Mouse (Mus musculus) ES-Bruce4 (cell line): ENCODE measurements around the gene Ceacam20. TPM values are rescaled to one million over a fixed set of nuclear protein-coding genes. Genes with fewer than 3 reads are reported as not detected.

Experiments used
- H3K27ac ChIP-seq: 2 replicates; pipeline ENCODE4 v1.5.1; 2012; ENCODE audit warnings: low read length, inconsistent platforms; ENCODE audit not compliant: insufficient read depth
- H3K27me3 ChIP-seq: 2 replicates; pipeline ENCODE4 v1.6.1; 2012; ENCODE audit warnings: mild to moderate bottlenecking, low read length, inconsistent platforms; ENCODE audit not compliant: control insufficient read depth, poor library complexity, insufficient read depth, severe bottlenecking
- H3K36me3 ChIP-seq: 2 replicates; pipeline ENCODE4 v1.6.1; 2012; ENCODE audit warnings: inconsistent platforms, mild to moderate bottlenecking, low read length, moderate library complexity; ENCODE audit not compliant: control insufficient read depth, poor library complexity, insufficient read depth, severe bottlenecking
- H3K4me1 ChIP-seq: one replicate; pipeline ENCODE4 v1.8.1; 2011; ENCODE audit warnings: low read length; ENCODE audit not compliant: control insufficient read depth, insufficient read depth
- H3K4me3 ChIP-seq: 2 replicates; pipeline ENCODE4 v1.5.1; 2011; ENCODE audit warnings: low read depth, mild to moderate bottlenecking, low read length
- H3K9ac ChIP-seq: 2 replicates; pipeline ENCODE4 v1.6.1; 2012; ENCODE audit warnings: low read depth, mild to moderate bottlenecking, inconsistent platforms; ENCODE audit not compliant: poor library complexity, severe bottlenecking
- H3K9me3 ChIP-seq: replicated peaks from 2 replicates; pipeline ENCODE4 v1.6.1; 2012; ENCODE audit warnings: mild to moderate bottlenecking, low read length, inconsistent platforms; ENCODE audit not compliant: control insufficient read depth, poor library complexity, insufficient read depth, severe bottlenecking
- CTCF ChIP-seq: IDR thresholded peaks from one replicate; pipeline ENCODE4 v1.8.1; 2011; ENCODE audit warnings: low read depth, low read length
- EP300 ChIP-seq: IDR thresholded peaks from 2 replicates; pipeline ENCODE4 v1.6.1; 2011; ENCODE audit warnings: low read depth, low read length; ENCODE audit not compliant: insufficient read depth
- POLR2A ChIP-seq: IDR thresholded peaks from one replicate; pipeline ENCODE4 v1.8.1; 2011; ENCODE audit warnings: low read length; ENCODE audit not compliant: insufficient read depth
- polyA plus RNA-seq: library from polyadenylated mRNA; stranded (reverse); fragments of >200 nt; gene quantifications from 2 replicates; pipeline ENCODE4 v1.2.4, GENCODE M21; 2011; ENCODE audit warnings: low read depth; ENCODE audit not compliant: missing spikeins, insufficient read depth, insufficient read length

The Ceacam20 gene
- polyA plus RNA-seq, 1 experiment = 0.21 TPM

DNA sequence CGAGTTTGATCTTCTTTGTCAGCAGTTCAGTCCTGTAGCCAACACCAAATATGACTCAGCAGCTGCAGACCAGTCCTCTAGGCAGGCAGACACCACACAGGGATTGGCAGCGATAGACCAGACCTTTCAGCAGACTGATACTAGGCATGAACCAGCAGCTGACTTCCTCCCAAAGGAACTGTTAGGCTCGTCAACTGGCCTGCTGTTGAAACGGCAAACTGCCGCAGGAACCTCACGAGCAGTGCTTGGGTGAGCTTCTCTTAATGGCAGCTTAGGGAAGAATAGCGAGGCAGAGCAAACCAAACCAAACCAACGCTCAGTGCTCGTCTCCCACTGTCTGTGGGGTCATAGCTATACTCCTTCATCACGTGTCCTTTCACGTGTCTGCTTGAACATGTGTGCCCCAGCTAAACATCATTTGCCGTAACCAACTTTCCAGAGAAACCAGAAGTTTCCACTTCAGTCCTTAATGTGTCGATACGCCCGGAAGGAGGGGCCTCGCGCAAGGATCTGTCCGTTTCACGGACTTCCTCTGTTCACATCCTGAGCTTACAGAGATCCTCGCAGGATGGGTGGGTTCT, 30.0 kb upstream of the Ceacam20 start:
- Histone ChIP-seq H3K27ac (no peak overlapping the region), H3K27me3 (no peaks in the 10 kb centered on the region), H3K9ac (no peak overlapping the region), H3K9me3 (no peaks in the 10 kb centered on the region), H3K36me3 (no peaks in the 10 kb centered on the region), H3K4me1 (peaks cover 2% of the 10 kb centered on the region), H3K4me3 (peak overlapping the region; percentile 1; the same call in 1 of the 2 replicates)
- TF ChIP-seq EP300 (no peak), POLR2A (no peak), CTCF (no peak)

DNA sequence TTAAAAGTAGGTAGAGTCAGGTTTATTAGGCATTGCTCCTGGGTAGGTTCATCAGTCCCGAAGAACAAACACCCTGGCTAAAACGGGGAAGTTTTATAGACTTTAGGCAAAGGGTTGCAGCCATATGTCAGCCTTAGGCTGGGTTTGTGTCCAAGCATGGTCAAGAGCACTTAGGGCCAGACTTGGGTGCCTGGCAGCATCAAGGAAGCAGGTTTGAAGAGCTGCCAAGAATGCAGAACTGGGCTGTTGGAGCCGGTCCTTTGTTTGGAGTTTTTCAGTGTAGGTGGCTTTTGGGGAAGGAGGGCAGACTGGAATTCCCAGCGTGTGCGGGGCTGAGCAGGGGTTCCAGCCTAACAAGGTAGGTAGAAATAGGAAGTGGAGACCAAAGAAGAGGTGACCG, 29.3 kb upstream of the Ceacam20 start:
- Histone ChIP-seq H3K9me3 (no peaks in the 10 kb centered on the region), H3K36me3 (no peaks in the 10 kb centered on the region), H3K4me3 (no peak overlapping the region), H3K4me1 (peaks cover 2% of the 10 kb centered on the region), H3K27ac (no peak overlapping the region), H3K9ac (no peak overlapping the region), H3K27me3 (no peaks in the 10 kb centered on the region)
- TF ChIP-seq CTCF (no peak), POLR2A (no peak)

GRCm38 (mm10) chr7:19937229-19937821, 27.9 kb upstream of the Ceacam20 start:
- Histone ChIP-seq H3K9me3 (no peaks in the 10 kb centered on the region), H3K9ac (no peak overlapping the region), H3K36me3 (no peaks in the 10 kb centered on the region), H3K27ac (no peak overlapping the region; the same call in 1 of the 2 replicates), H3K27me3 (no peaks in the 10 kb centered on the region), H3K4me3 (no peak overlapping the region), H3K4me1 (peaks cover 2% of the 10 kb centered on the region)
- no peak for TF ChIP-seq POLR2A
- TF ChIP-seq CTCF = no peak
- no peak for TF ChIP-seq EP300

- TF ChIP-seq EP300 = no peak
- no peak for TF ChIP-seq POLR2A
- TF ChIP-seq CTCF = no peak
- H3K9ac ChIP-seq = no peak overlapping the region
Measured at GRCm38 (mm10) chr7:19939555-19940235, 25.5 kb upstream of the Ceacam20 start.

DNA sequence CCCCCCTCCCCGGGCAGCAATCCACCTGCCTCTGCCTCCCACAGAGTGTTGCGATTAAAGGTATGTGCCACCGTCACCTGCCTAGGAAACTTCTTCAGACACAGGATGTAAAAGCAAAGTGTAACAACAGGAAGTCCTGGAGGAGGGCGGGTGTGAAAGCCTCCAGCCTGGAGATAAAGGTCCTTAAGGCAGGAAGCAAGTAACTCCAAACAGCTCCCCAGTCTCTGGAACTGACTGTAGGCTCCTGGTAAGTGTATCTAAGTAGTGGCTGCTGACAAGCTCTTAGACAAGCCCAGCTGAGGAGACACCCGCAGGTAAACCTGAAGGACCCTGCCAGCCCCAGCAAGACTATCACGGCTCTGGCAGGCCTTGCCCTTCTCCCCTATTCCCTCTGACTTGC, 25.0 kb upstream of the Ceacam20 start:
- H3K27me3 ChIP-seq = no peaks in the 10 kb centered on the region
- H3K4me1 ChIP-seq = peaks cover 2% of the 10 kb centered on the region
- no peak overlapping the region for H3K27ac ChIP-seq
- H3K9me3 ChIP-seq = no peaks in the 10 kb centered on the region
- H3K4me3 ChIP-seq = no peak overlapping the region
- no peaks in the 10 kb centered on the region for H3K36me3 ChIP-seq
- no peak for TF ChIP-seq EP300
- no peak for TF ChIP-seq POLR2A
- no peak for TF ChIP-seq CTCF
- no peak overlapping the region for H3K9ac ChIP-seq

More at GRCm38 (mm10) chr7:19939555-19940235, 25.5 kb upstream of the Ceacam20 start:
- no peaks in the 10 kb centered on the region for H3K27me3 ChIP-seq
- peaks cover 2% of the 10 kb centered on the region for H3K4me1 ChIP-seq
- H3K9me3 ChIP-seq = no peaks in the 10 kb centered on the region
- no peaks in the 10 kb centered on the region for H3K36me3 ChIP-seq
- H3K4me3 ChIP-seq = no peak overlapping the region
- H3K27ac ChIP-seq = no peak overlapping the region

DNA sequence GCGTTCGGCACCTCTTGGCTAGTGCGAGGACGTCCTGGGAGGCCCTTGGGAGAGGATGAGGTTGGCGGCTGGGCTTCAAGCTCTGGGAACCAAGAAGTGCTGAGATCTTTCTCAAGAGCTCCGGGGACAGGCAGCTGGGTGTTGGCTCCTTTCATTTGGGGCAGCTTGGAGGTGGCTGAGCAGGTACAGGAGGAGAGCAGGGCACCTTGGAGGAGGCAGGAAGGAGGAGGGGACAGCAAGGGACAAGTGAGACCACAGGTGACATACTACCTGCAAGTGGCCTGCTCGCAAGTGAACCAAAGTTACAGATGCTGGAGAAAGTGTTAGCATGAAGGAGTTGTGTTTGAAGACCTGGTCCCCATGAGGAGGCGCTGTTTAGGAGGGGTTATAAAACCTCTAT, 20.5 kb upstream of the Ceacam20 start:
- TF ChIP-seq CTCF (no peak), POLR2A (no peak), EP300 (no peak)

More for the DNA sequence above, 20.5 kb upstream of the Ceacam20 start:
- H3K36me3 ChIP-seq = no peaks in the 10 kb centered on the region
- no peaks in the 10 kb centered on the region for H3K9me3 ChIP-seq
- no peak overlapping the region for H3K9ac ChIP-seq
- H3K4me3 ChIP-seq = no peak overlapping the region
- H3K27me3 ChIP-seq = no peaks in the 10 kb centered on the region
- no peak overlapping the region for H3K27ac ChIP-seq
- H3K4me1 ChIP-seq = peaks cover 3% of the 10 kb centered on the region
